Mouse (Mus musculus) left cerebral cortex, adult 2 months (tissue): Measurements from ENCODE around the gene Brd9. TPM values are rescaled to one million over a fixed set of nuclear protein-coding genes. Genes with fewer than 3 reads are reported as not detected.
A peak's percentile ranks its signal among the peaks of the same experiment; 100 is the strongest.

ENCODE experiments used
- DNase-seq, 2 experiments: peaks; one replicate each; pipeline ENCODE4 v3.0.0; 2021 to 2022; ENCODE audit warnings: low spot score in 2 of 2, mixed read lengths in 1 of 2; ENCODE audit errors: extremely low spot score in 1 of 2
- H3K27ac ChIP-seq: fragments of 200-600 bp; 2 replicates; pipeline ENCODE4 v1.8.1; 2022
- H3K4me3 ChIP-seq: fragments of 200-600 bp; 2 replicates; pipeline ENCODE4 v1.8.1; 2022
- CTCF ChIP-seq: fragments of 200-600 bp; IDR thresholded peaks from 2 replicates; pipeline ENCODE4 v1.8.1; 2022; ENCODE audit warnings: antibody characterized with exemption, mild to moderate bottlenecking, moderate library complexity
- intact Hi-C: fragments of 180-260 bp; cut with DNase I; formaldehyde crosslinking; loops from one replicate; pipeline ENCODE4 v1.15.1; 2025
- total RNA-seq, 2 experiments: library from RNA; stranded (reverse); gene quantifications; 2 replicates each; pipeline ENCODE4 v1.2.3; 2021

Gene Brd9
- total RNA-seq, 2 experiments from 2014 or later = 84.2 to 88.7 TPM

- no peak for TF ChIP-seq CTCF
- Histone ChIP-seq H3K27ac (peak overlapping the region; percentile 72), H3K4me3 (no peak overlapping the region)
- no peak for DNase-seq
- intact Hi-C loops = no loop called here
These were observed 16.0 kb downstream of the Brd9 start for GRCm38 (mm10) chr13:73953551-73954130.

DNA sequence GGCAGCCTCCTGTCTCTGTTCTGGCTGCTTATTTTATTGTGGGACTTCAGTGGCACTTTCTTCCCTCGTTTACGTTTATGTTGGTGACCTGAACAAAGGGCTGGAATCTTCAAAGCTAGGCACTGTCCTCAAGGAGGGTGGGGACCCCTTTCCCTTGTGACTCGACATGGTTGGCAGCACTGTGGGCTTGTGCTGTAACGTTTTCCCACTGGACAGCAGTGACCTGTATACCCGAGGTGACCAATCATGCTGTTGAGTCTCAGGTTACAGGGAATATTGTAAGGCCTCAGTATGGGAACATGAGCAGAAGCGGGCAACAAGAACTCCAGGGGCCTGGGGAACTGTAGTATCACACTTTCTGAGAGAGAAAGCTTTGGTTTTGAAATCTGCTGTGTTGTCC, 17.1 kb downstream of the Brd9 start:
- intact Hi-C loops = no loop called here
- DNase-seq = no peak
- Histone ChIP-seq H3K4me3 (no peak overlapping the region), H3K27ac (0 out of 2 replicates have a peak overlapping the region, but pooled peaks have one; percentile 7)
- TF ChIP-seq CTCF = no peak

DNA sequence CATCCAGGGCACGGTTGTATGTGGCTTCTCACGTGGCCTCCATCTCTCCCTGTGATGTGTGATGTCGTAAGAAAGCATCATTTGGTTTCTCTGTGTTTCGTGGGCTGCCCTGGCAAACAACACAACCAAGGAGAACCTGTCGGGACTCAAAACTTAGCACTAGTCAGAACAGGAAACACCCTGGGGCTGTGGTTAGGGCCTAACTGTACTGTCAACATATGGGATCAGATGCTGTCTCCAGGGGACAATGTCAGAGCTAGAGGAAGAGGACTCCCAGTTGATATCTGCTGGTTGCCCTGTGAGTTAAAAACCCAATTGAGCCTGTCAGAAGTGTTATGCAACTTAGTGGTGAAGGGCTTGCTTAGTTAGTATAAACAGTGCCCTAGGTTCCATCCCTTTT, 17.9 kb downstream of the Brd9 start:
- intact Hi-C loops = no loop called here

GRCm38 (mm10) chr13:73960117-73960652, 22.6 kb downstream of the Brd9 start:
- TF ChIP-seq CTCF = no peak
- DNase-seq = no peak
- no peak overlapping the region; the same call in 1 of the 2 replicates for H3K27ac ChIP-seq
- H3K4me3 ChIP-seq = no peak overlapping the region
- intact Hi-C loops = loop anchor here (10.0 kb wide), 1 partner anchor 225 kb away; no protein-coding TSS in a partner anchor

More for the DNA sequence above, 17.9 kb downstream of the Brd9 start:
- TF ChIP-seq CTCF = no peak
- Histone ChIP-seq H3K27ac (no peak overlapping the region), H3K4me3 (no peak overlapping the region)
- DNase-seq = no peak

DNA sequence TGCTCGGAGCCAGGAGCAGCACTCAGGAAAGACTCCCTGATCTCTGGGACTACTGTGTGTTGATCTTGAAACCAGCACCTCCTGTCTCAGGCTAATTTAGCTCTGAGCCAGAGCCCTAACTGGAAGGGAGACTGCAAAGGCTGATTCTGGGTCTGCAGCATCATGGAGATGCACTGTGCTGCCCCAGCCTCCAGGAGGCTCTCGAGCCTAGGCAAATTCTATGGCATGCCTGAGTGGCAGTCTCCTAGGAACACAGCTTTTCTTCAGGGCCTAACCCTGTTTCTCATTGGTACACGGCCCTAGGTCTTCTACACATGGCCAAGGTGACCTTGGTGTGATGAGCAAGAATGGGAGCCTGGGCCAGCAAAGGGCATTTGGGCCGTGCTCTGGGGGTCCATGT, 23.6 kb downstream of the Brd9 start:
- Histone ChIP-seq H3K4me3 (no peak overlapping the region), H3K27ac (peak overlapping the region; percentile 60; the same call in 1 of the 2 replicates)
- TF ChIP-seq CTCF = peak; percentile 39
- intact Hi-C loops = loop anchor here (10.0 kb wide), 1 partner anchor 224 kb away; no protein-coding TSS in a partner anchor
- DNase-seq = no peak

DNA sequence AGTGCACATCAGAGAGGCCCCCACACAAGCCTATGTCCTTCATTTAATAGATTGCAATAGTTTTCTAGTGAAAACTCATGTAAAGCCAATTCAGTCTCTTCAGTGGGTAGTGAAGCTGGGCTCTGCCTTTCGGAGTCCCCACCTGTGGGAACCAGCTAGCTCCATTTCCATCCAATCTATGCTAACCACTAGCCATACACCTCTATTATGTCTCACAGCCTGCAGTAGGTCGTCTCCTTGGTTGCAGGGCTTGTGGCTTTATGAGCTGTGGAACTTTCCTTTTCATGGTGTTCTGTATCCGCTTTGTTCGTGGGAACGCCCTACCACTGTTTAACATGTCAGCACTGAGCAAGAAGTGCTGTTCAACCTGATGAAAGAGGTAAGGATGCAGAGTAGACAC, 25.9 kb downstream of the Brd9 start, which contains the start of gene Zdhhc11:
TSS of gene Zdhhc11 (plus strand) at position 301 of the 400 bp plus-strand sequence.
- no peak for TF ChIP-seq CTCF
- Histone ChIP-seq H3K27ac (no peak within 1 kb of the TSS), H3K4me3 (no peak within 1 kb of the TSS)
- no peak for DNase-seq
- intact Hi-C loops = loop anchor here (10.0 kb wide), 1 partner anchor 221 kb away; no protein-coding TSS in a partner anchor

- peak; percentile 83 for TF ChIP-seq CTCF
- intact Hi-C loops = loop anchor here (1.0 kb wide), 2 partner anchors 56 to 331 kb away; no protein-coding TSS in a partner anchor
- Histone ChIP-seq H3K4me3 (no peak overlapping the region), H3K27ac (no peak overlapping the region)
- peak; percentile 29 to 43 for DNase-seq
These were observed 33.2 kb downstream of the Brd9 start for GRCm38 (mm10) chr13:73970545-73971448.

DNA sequence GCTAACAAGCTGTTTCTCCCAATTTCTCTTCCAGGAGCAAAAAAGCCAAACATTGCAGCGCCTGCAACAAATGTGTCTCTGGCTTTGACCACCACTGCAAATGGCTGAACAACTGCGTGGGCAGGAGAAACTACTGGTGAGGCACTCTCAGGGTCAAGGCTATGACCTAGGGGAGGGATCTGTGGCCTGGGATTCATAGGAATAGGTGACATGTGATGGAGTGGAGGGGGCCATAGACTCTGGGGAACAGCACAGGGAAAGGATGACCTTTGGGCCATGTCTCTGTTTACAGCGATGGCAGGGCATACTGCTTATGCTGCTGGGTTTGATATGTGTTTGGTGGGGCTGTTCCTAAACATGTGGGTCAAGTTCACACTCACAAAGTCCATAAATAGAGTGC, 36.9 kb downstream of the Brd9 start:
- no peak for DNase-seq
- Histone ChIP-seq H3K4me3 (no peak overlapping the region), H3K27ac (no peak overlapping the region)
- no peak for TF ChIP-seq CTCF
- intact Hi-C loops = no loop called here

DNA sequence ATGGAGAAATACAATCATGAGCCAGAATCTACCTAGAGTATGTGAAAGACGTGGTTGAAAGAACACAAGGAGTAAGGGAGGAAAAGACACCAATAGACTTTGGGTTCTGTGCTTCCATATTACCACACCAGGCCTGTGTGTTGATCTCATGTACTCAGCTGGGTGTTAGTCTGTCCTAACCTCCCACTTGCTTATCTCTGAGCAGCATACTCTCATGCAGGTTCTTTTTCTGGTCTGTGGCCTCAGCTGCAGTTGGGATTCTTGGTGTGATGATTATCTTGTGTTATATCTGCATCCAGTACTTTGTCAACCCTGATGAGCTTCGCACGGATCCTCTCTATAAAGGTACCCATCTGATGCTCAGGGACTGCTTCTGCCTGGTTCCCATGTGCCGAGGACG, 39.3 kb downstream of the Brd9 start:
- Histone ChIP-seq H3K27ac (no peak overlapping the region), H3K4me3 (no peak overlapping the region)
- no peak for TF ChIP-seq CTCF
- intact Hi-C loops = no loop called here
- no peak for DNase-seq

GRCm38 (mm10) chr13:73990325-73990724, 52.7 kb downstream of the Brd9 start:
- no peak for DNase-seq
- intact Hi-C loops = no loop called here
- H3K4me3 ChIP-seq = no peak overlapping the region
- no peak for TF ChIP-seq CTCF
- H3K27ac ChIP-seq = no peak overlapping the region

GRCm38 (mm10) chr13:73990761-73991160, 53.1 kb downstream of the Brd9 start:
- intact Hi-C loops = no loop called here
- no peak for DNase-seq
- no peak for TF ChIP-seq CTCF
- Histone ChIP-seq H3K4me3 (no peak overlapping the region), H3K27ac (no peak overlapping the region)

DNA sequence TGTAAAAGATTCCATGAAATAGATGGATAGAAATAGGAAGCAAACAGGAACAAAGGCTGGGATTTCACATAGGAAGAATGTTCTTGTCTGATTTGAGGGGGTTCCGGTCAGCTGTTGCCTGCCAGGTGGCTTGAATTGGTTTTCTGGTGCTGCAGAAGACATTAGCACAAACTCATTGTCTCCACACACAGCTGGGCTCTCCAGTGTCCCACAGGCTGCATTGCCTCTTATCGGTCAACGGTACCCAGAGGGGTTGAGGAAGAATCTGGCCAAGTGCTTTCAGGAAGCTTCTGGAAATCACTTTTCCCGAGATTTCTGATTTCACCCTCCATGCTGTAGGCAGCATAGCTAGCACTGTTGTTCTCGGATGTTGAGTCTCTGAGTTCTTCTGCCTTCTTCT, 53.7 kb downstream of the Brd9 start:
- DNase-seq = no peak
- no peak for TF ChIP-seq CTCF
- Histone ChIP-seq H3K4me3 (no peak overlapping the region), H3K27ac (no peak overlapping the region)
- intact Hi-C loops = no loop called here
